ENCODE assay signal across 31 mouse cellular contexts in the genomic region with DNA sequence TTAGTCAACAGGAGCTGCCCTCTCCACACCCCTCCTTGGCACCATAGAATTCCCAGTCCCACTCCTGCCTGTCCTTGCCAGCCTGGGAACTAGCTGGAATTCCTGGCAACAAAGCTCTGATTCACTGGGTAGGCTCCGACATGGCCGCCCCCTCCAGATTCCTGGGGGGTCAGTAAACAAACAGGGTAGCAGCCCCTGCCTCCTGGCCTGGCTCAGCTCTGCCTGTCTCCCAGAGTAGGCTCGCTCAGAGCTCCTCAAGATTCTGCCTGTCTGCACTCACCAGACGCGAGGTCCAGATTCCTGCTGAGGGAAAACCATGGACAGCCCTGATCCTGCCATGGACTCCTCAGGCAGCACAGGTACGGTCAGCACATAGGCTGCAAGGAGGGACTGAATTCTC. TPM values are rescaled to one million over a fixed set of nuclear protein-coding genes. Genes with fewer than 3 reads are reported as not detected.
A peak's percentile ranks its signal among the peaks of the same experiment; 100 is the strongest.
DNase-seq lines count a peak whose midpoint lies in the region; ATAC-seq and TF ChIP-seq lines count a peak whose summit lies in the region.
"Had no signal": no experiment of that assay in that cellular context is flagged by ENCODE, and none has a peak within 500 bp of the region (broad histone marks: within the 10 kb centered on the region; RNA-seq: fewer than 3 reads in every experiment).

No protein-coding gene starts in this region.

- H3K4me2 ChIP-seq in embryonic facial prominence, embryonic 14.5 days (ENCODE audit: low read depth, low read length) = no peak overlapping the region
- no peak overlapping the region for H3K4me2 ChIP-seq in neural tube, embryonic 14.5 days (ENCODE audit: low read depth, low read length)
- H3K4me2 ChIP-seq: embryonic facial prominence, embryonic 12.5 days; forebrain, embryonic 12.5 days; heart, embryonic 12.5 days; limb, embryonic 13.5 days; liver, embryonic 12.5 days had no signal

- H3K27me3 ChIP-seq in embryonic facial prominence, embryonic 14.5 days (replicated peaks; ENCODE audit: control insufficient read depth, insufficient read depth, low read length) = no peaks in the 10 kb centered on the region
- peaks cover 42% of the 10 kb centered on the region for H3K27me3 ChIP-seq in embryonic facial prominence, embryonic 10.5 days (replicated peaks; ENCODE audit: low read depth, poor library complexity, severe bottlenecking)
- no peaks in the 10 kb centered on the region for H3K27me3 ChIP-seq in neural tube, embryonic 14.5 days (ENCODE audit: control insufficient read depth, insufficient read depth, low read length)
- H3K27me3 ChIP-seq: embryonic facial prominence, embryonic 12.5 days; forebrain, embryonic 12.5 days; heart, embryonic 12.5 days; liver, embryonic 12.5 days had no signal

- H3K9ac ChIP-seq in embryonic facial prominence, embryonic 14.5 days (ENCODE audit: low read depth, low read length) = no peak overlapping the region
- H3K9ac ChIP-seq in neural tube, embryonic 14.5 days (replicated peaks; ENCODE audit: low read depth, low read length) = no peak overlapping the region
- H3K9ac ChIP-seq: embryonic facial prominence, embryonic 12.5 days; forebrain, embryonic 12.5 days; heart, embryonic 12.5 days; limb, embryonic 13.5 days; liver, embryonic 12.5 days had no signal

- no peak overlapping the region for H3K27ac ChIP-seq in embryonic facial prominence, embryonic 14.5 days (replicated peaks; ENCODE audit: low read depth, low read length)
- H3K27ac ChIP-seq in embryonic facial prominence, embryonic 10.5 days (replicated peaks) = no peak overlapping the region
- 0 out of 2 replicates have a peak overlapping the region, but pooled peaks have one; percentile 18 for H3K27ac ChIP-seq in layer of hippocampus, adult 2 months
- H3K27ac ChIP-seq in neural tube, embryonic 14.5 days (ENCODE audit: low read depth, low read length) = no peak overlapping the region
- H3K27ac ChIP-seq: embryonic facial prominence, embryonic 12.5 days; forebrain, embryonic 12.5 days; limb, embryonic 13.5 days; liver, embryonic 12.5 days had no signal

- H3K36me3 ChIP-seq in embryonic facial prominence, embryonic 14.5 days (ENCODE audit: control insufficient read depth, insufficient read depth, low read length) = no peaks in the 10 kb centered on the region
- no peaks in the 10 kb centered on the region for H3K36me3 ChIP-seq in embryonic facial prominence, embryonic 10.5 days (replicated peaks)
- H3K36me3 ChIP-seq in neural tube, embryonic 14.5 days (ENCODE audit: control insufficient read depth, insufficient read depth, low read length) = no peaks in the 10 kb centered on the region
- H3K36me3 ChIP-seq: embryonic facial prominence, embryonic 12.5 days; forebrain, embryonic 12.5 days; heart, embryonic 12.5 days; limb, embryonic 13.5 days; liver, embryonic 12.5 days had no signal

- no peaks in the 10 kb centered on the region for H3K9me3 ChIP-seq in embryonic facial prominence, embryonic 14.5 days (ENCODE audit: control insufficient read depth, low read length)
- H3K9me3 ChIP-seq in embryonic facial prominence, embryonic 10.5 days = no peaks in the 10 kb centered on the region
- no peaks in the 10 kb centered on the region for H3K9me3 ChIP-seq in neural tube, embryonic 14.5 days (ENCODE audit: control insufficient read depth, low read length)
- H3K9me3 ChIP-seq: embryonic facial prominence, embryonic 12.5 days; forebrain, embryonic 12.5 days; heart, embryonic 12.5 days; limb, embryonic 13.5 days; liver, embryonic 12.5 days had no signal

- ATAC-seq in embryonic facial prominence, embryonic 14.5 days (ENCODE audit: low read depth) = no peak
- peak; percentile 31; the same call in 1 of the 2 replicates for ATAC-seq in neural tube, embryonic 14.5 days (ENCODE audit: low read depth)
- ATAC-seq: liver, embryonic 12.5 days had no signal

- WGBS in embryonic facial prominence, embryonic 14.5 days = 46% methylated on average over 5 of the region's 6 CpGs
- WGBS in embryonic facial prominence, embryonic 10.5 days = 60% methylated on average over 6 of the region's 6 CpGs
- WGBS in neural tube, embryonic 14.5 days = 62% methylated on average over 6 of the region's 6 CpGs

- DNase-seq in embryonic facial prominence, embryonic 14.5 days (ENCODE audit: low spot score) = peak; percentile 1
- no peak for DNase-seq in embryonic facial prominence, embryonic 10.5 days (ENCODE audit: low spot score)
- no peak for DNase-seq in layer of hippocampus, adult 2 months (ENCODE audit: low spot score in 2 of 2)
- DNase-seq in layer of hippocampus, adult 9-10 months (ENCODE audit: low spot score) = no peak
- no peak for DNase-seq in neural tube, embryonic 10.5 days (ENCODE audit: extremely low spot score, low spot score)
- peak; percentile 41 for DNase-seq in testis, postnatal 10 days (ENCODE audit: low spot score)
- DNase-seq in cerebellum, postnatal 25 days = no peak
- DNase-seq: adrenal gland, postnatal 14 days; cerebellum, adult 11 months; cerebellum, adult 9-11 months; gastrocnemius, postnatal 14 days; heart, adult 11 months; heart, postnatal 14 days; kidney, adult 11 months; kidney, postnatal 4 days; lung, postnatal 36 days; thymus, adult 18-20 months; thymus, postnatal 4 days had no signal

- TF ChIP-seq CTCF in layer of hippocampus, adult 2 months (conservative IDR thresholded peaks at IDR 0.05) = no peak

- H3K4me1 ChIP-seq in embryonic facial prominence, embryonic 14.5 days (ENCODE audit: control insufficient read depth, insufficient read depth, low read length) = no peaks in the 10 kb centered on the region
- H3K4me1 ChIP-seq in embryonic facial prominence, embryonic 10.5 days = peaks cover 3% of the 10 kb centered on the region; the same call in 1 of the 2 replicates
- H3K4me1 ChIP-seq in neural tube, embryonic 14.5 days (ENCODE audit: control insufficient read depth, insufficient read depth, low read length) = no peaks in the 10 kb centered on the region
- H3K4me1 ChIP-seq: embryonic facial prominence, embryonic 12.5 days; forebrain, embryonic 12.5 days; heart, embryonic 12.5 days; limb, embryonic 13.5 days; liver, embryonic 12.5 days had no signal

- no peak overlapping the region for H3K4me3 ChIP-seq in embryonic facial prominence, embryonic 14.5 days (ENCODE audit: low read depth, low read length)
- no peak overlapping the region for H3K4me3 ChIP-seq in embryonic facial prominence, embryonic 10.5 days
- no peak overlapping the region for H3K4me3 ChIP-seq in layer of hippocampus, adult 2 months
- H3K4me3 ChIP-seq in neural tube, embryonic 14.5 days (ENCODE audit: low read depth, low read length) = no peak overlapping the region
- H3K4me3 ChIP-seq: embryonic facial prominence, embryonic 12.5 days; erythroblast, embryonic 14.5 days; forebrain, embryonic 12.5 days; heart, embryonic 12.5 days; limb, embryonic 13.5 days; liver, embryonic 12.5 days had no signal

RNA-seq across cellular contexts. Expression of a gene that starts 22.5 kb away (rescaled TPM):
- polyA plus RNA-seq in embryonic facial prominence, embryonic 14.5 days (2014; fragmentation: Nextera tagmentation; extraction: Ambion mirVana) = 4.1 and 4.3 TPM in 2 replicates
- polyA plus RNA-seq in embryonic facial prominence, embryonic 10.5 days (2016; fragmentation: Nextera tagmentation; extraction: Ambion mirVana) = 1.4 and 1.8 TPM in 2 replicates
- 10 to 100 TPM; 41.8 to 45.1 TPM for total RNA-seq in layer of hippocampus, adult 2 months (2021)
- polyA plus RNA-seq in neural tube, embryonic 14.5 days (2014; fragmentation: Nextera tagmentation; extraction: Ambion mirVana) = 25.1 and 27.7 TPM in 2 replicates

RNA-seq across cellular contexts. Expression of a gene that starts 49.5 kb away (rescaled TPM):
- polyA plus RNA-seq in embryonic facial prominence, embryonic 14.5 days (2014; fragmentation: Nextera tagmentation; extraction: Ambion mirVana) = 0.35 TPM in 1 of 2 replicates, not detected in the other
- polyA plus RNA-seq in embryonic facial prominence, embryonic 10.5 days (2016; fragmentation: Nextera tagmentation; extraction: Ambion mirVana) = 0.21 TPM in 1 of 2 replicates, not detected in the other
- total RNA-seq in layer of hippocampus, adult 2 months (2021) = not detected
- polyA plus RNA-seq in neural tube, embryonic 14.5 days (2014; fragmentation: Nextera tagmentation; extraction: Ambion mirVana) = 0.40 and 0.41 TPM in 2 replicates
- total RNA-seq: adrenal gland, postnatal 14 days; gastrocnemius, postnatal 14 days; heart, postnatal 14 days; layer of hippocampus, postnatal 14 days; left cerebral cortex, postnatal 10 days; megakaryocyte-erythroid progenitor cell, adult 5-6 weeks had no signal
- polyA plus RNA-seq: erythroblast, embryonic 14.5 days; forebrain, embryonic 12.5 days; heart, embryonic 12.5 days; liver, embryonic 12.5 days; lung, adult 2 months; neural tube, embryonic 11.5 days; stomach, embryonic 14.5 days had no signal

Comparison
In these comparisons a context has a peak if more than half of its experiments do, and no peak if none do; other contexts are left out.
1. DNase-seq: peak in embryonic facial prominence, embryonic 14.5 days (single experiment) and testis, postnatal 10 days (single experiment); none in embryonic facial prominence, embryonic 10.5 days (single experiment), layer of hippocampus, adult 2 months (0 of 2), layer of hippocampus, adult 9-10 months (single experiment), neural tube, embryonic 10.5 days (single experiment) and cerebellum, postnatal 25 days (0 of 2).